16 mouse cellular contexts compared by ENCODE assay signal in genomic region chr6:76202801-76203200, GRCm38 (mm10).
DNase-seq lines count a peak whose midpoint lies in the region; ATAC-seq and TF ChIP-seq lines count a peak whose summit lies in the region.
"Had no signal": no experiment of that assay in that cellular context is flagged by ENCODE, and none has a peak within 500 bp of the region (broad histone marks: within the 10 kb centered on the region; RNA-seq: fewer than 3 reads in every experiment).

No protein-coding gene starts in this region.

- H3K9ac ChIP-seq in forebrain, postnatal 0 days: no peak overlapping the region
- H3K9ac ChIP-seq: midbrain, embryonic 12.5 days had no signal

- no peak overlapping the region for H3K4me2 ChIP-seq in forebrain, postnatal 0 days (ENCODE audit: low read depth)
- H3K4me2 ChIP-seq: midbrain, embryonic 12.5 days had no signal

- H3K27ac ChIP-seq in forebrain, postnatal 0 days (ENCODE audit: low read depth, low read length): no peak overlapping the region
- H3K27ac ChIP-seq in forebrain, embryonic 10.5 days: no peak overlapping the region
- H3K27ac ChIP-seq in layer of hippocampus, adult 2 months: no peak overlapping the region
- H3K27ac ChIP-seq: heart, embryonic 10.5 days; midbrain, embryonic 12.5 days had no signal

- no peaks in the 10 kb centered on the region for H3K9me3 ChIP-seq in forebrain, postnatal 0 days (ENCODE audit: low read length)
- no peaks in the 10 kb centered on the region for H3K9me3 ChIP-seq in forebrain, embryonic 10.5 days
- H3K9me3 ChIP-seq: heart, embryonic 10.5 days; midbrain, embryonic 12.5 days had no signal

- DNase-seq in forebrain, postnatal 0 days: peak; percentile 2
- DNase-seq in forebrain, embryonic 10.5 days (ENCODE audit: extremely low spot score, low spot score): no peak
- DNase-seq in layer of hippocampus, adult 2 months (ENCODE audit: low spot score in 2 of 2): peak; percentile 3 to 16
- DNase-seq in layer of hippocampus, adult 9-10 months (ENCODE audit: low spot score): no peak
- peak; percentile 4 for DNase-seq in R1 (ENCODE audit: low read depth, low spot score)
- peak; percentile 44 for DNase-seq in retina, embryonic 14.5 days (ENCODE audit: low spot score)
- DNase-seq in lung, postnatal 36 days: no peak
- no peak for DNase-seq in thymus, adult 18-20 months
- DNase-seq: adrenal gland, postnatal 14 days; cerebellum, postnatal 25 days; gastrocnemius, postnatal 36 days; heart, postnatal 36 days; lung, postnatal 4 days; right cerebral cortex, postnatal 25 days had no signal

- 94% methylated on average over 1 of the region's 1 CpGs for WGBS in forebrain, postnatal 0 days
- WGBS in forebrain, embryonic 10.5 days: 90% methylated on average over 1 of the region's 1 CpGs

- no peak for ATAC-seq in forebrain, postnatal 0 days

- TF ChIP-seq CTCF in forebrain, postnatal 0 days (IDR thresholded peaks at IDR 0.05; ENCODE audit: low read depth): no peak; the same call in 1 of the 2 replicates
- peak; percentile 78 for TF ChIP-seq CTCF in layer of hippocampus, adult 2 months (conservative IDR thresholded peaks at IDR 0.05)

- H3K4me3 ChIP-seq in forebrain, postnatal 0 days (ENCODE audit: low read depth, low read length): no peak overlapping the region
- H3K4me3 ChIP-seq in forebrain, embryonic 10.5 days: no peak overlapping the region
- H3K4me3 ChIP-seq in layer of hippocampus, adult 2 months: no peak overlapping the region
- H3K4me3 ChIP-seq: heart, embryonic 10.5 days; midbrain, embryonic 12.5 days had no signal

- H3K4me1 ChIP-seq in forebrain, postnatal 0 days (ENCODE audit: insufficient read depth): no peaks in the 10 kb centered on the region
- no peaks in the 10 kb centered on the region for H3K4me1 ChIP-seq in forebrain, embryonic 10.5 days
- H3K4me1 ChIP-seq: heart, embryonic 10.5 days; midbrain, embryonic 12.5 days had no signal

- no peaks in the 10 kb centered on the region for H3K36me3 ChIP-seq in forebrain, postnatal 0 days (ENCODE audit: insufficient read depth)
- H3K36me3 ChIP-seq in forebrain, embryonic 10.5 days (replicated peaks): no peaks in the 10 kb centered on the region
- H3K36me3 ChIP-seq: heart, embryonic 10.5 days; midbrain, embryonic 12.5 days had no signal

- H3K27me3 ChIP-seq in forebrain, postnatal 0 days (ENCODE audit: insufficient read depth, low read length): no peaks in the 10 kb centered on the region
- H3K27me3 ChIP-seq in forebrain, embryonic 10.5 days (ENCODE audit: poor library complexity, severe bottlenecking): no peaks in the 10 kb centered on the region
- H3K27me3 ChIP-seq: midbrain, embryonic 12.5 days had no signal

Comparison
In these comparisons a context has a peak if more than half of its experiments do, and no peak if none do; other contexts are left out.
1. DNase-seq: peak in forebrain, postnatal 0 days (single experiment), layer of hippocampus, adult 2 months (2 of 2), R1 (single experiment) and retina, embryonic 14.5 days (single experiment); none in forebrain, embryonic 10.5 days (single experiment), layer of hippocampus, adult 9-10 months (single experiment), lung, postnatal 36 days (single experiment) and thymus, adult 18-20 months (0 of 2).